Mouse (Mus musculus): ENCODE measurements around the gene Tnrc6c.

Gene Tnrc6c

DNA sequence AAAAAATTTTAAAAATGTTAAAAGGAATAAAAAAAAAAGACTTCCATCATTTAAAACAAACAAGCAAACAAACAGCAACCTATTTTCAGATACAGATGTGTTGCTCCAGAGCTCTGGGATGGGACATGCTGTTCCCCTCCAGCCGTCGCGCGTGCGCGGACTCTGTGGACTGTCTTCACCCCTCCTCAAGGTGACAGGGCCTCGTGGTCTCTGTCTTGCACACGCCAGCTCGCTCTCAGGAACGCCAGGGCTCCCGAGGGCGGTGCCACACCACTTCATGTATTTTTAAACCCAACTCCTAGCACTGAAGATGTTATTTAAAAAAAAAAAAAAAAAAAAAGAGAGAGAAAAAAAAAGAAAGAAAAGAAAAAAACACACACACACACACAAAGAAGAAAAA, 108.2 kb downstream of the Tnrc6c start:
- no peak overlapping the region for H3K4me3 ChIP-seq (replicated peaks; ENCODE audit: low read length)
- TF ChIP-seq CTCF (conservative IDR thresholded peaks at IDR 0.05; ENCODE audit: low read length) (no peak), NANOG (IDR thresholded peaks at IDR 0.05; ENCODE audit: borderline replicate concordance, low read length) (no peak), POU5F1 (IDR thresholded peaks at IDR 0.05; ENCODE audit: borderline replicate concordance, low read length) (no peak)
- no peaks in the 10 kb centered on the region for H3K27me3 ChIP-seq (ENCODE audit: insufficient read depth, low read length)
- H3K9me3 ChIP-seq (ENCODE audit: low read length): no peaks in the 10 kb centered on the region
- peaks cover 84% of the 10 kb centered on the region for H3K36me3 ChIP-seq (ENCODE audit: insufficient read depth, low read length)
- H3K4me1 ChIP-seq (replicated peaks; ENCODE audit: low read depth, low read length): peaks cover 66% of the 10 kb centered on the region

GRCm38 (mm10) chr11:117764319-117764718, 110.2 kb downstream of the Tnrc6c start:
- peaks cover 80% of the 10 kb centered on the region for H3K4me1 ChIP-seq (replicated peaks; ENCODE audit: low read depth, low read length)
- no peaks in the 10 kb centered on the region for H3K27me3 ChIP-seq (ENCODE audit: insufficient read depth, low read length)
- 0 out of 2 replicates have a peak overlapping the region, but pooled peaks have one; percentile 21 for H3K4me3 ChIP-seq (replicated peaks; ENCODE audit: low read length)
- TF ChIP-seq POU5F1 (IDR thresholded peaks at IDR 0.05; ENCODE audit: borderline replicate concordance, low read length): no peak
- no peak for TF ChIP-seq CTCF (conservative IDR thresholded peaks at IDR 0.05; ENCODE audit: low read length)
- no peak for TF ChIP-seq NANOG (IDR thresholded peaks at IDR 0.05; ENCODE audit: borderline replicate concordance, low read length)
- H3K36me3 ChIP-seq (ENCODE audit: insufficient read depth, low read length): peaks cover 84% of the 10 kb centered on the region
- H3K9me3 ChIP-seq (ENCODE audit: low read length): no peaks in the 10 kb centered on the region

GRCm38 (mm10) chr11:117765361-117765760, 111.3 kb downstream of the Tnrc6c start:
- Histone ChIP-seq H3K27me3 (ENCODE audit: insufficient read depth, low read length) (no peaks in the 10 kb centered on the region), H3K36me3 (ENCODE audit: insufficient read depth, low read length) (peaks cover 86% of the 10 kb centered on the region), H3K4me1 (replicated peaks; ENCODE audit: low read depth, low read length) (peaks cover 82% of the 10 kb centered on the region), H3K9me3 (ENCODE audit: low read length) (no peaks in the 10 kb centered on the region), H3K4me3 (replicated peaks; ENCODE audit: low read length) (no peak overlapping the region)
- no peak for TF ChIP-seq POU5F1 (IDR thresholded peaks at IDR 0.05; ENCODE audit: borderline replicate concordance, low read length)
- TF ChIP-seq NANOG (IDR thresholded peaks at IDR 0.05; ENCODE audit: borderline replicate concordance, low read length): no peak
- TF ChIP-seq CTCF (conservative IDR thresholded peaks at IDR 0.05; ENCODE audit: low read length): no peak

DNA sequence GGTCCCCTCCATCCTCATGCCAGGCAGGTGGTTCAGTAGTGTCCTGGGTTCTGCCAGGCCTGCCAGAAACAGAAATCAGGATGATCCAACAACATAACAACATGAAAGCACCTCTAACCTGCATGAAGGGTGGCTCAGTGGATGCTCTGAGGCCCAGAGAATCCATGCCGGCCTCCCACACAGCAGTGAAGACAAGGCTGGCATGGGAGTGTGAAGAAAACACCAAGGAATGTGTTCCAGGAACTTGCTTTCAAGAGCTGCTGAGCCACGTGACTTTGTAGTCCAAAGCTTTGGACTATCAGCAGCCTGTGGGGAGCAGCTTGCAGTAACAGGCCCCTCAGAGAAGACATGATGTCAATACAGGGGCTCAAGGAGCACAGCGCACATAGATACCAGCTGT, 112.2 kb downstream of the Tnrc6c start:
- H3K4me1 ChIP-seq (replicated peaks; ENCODE audit: low read depth, low read length): peaks cover 79% of the 10 kb centered on the region
- no peaks in the 10 kb centered on the region for H3K27me3 ChIP-seq (ENCODE audit: insufficient read depth, low read length)
- TF ChIP-seq POU5F1 (IDR thresholded peaks at IDR 0.05; ENCODE audit: borderline replicate concordance, low read length) (no peak), CTCF (conservative IDR thresholded peaks at IDR 0.05; ENCODE audit: low read length) (no peak), NANOG (IDR thresholded peaks at IDR 0.05; ENCODE audit: borderline replicate concordance, low read length) (no peak)
- no peaks in the 10 kb centered on the region for H3K9me3 ChIP-seq (ENCODE audit: low read length)
- H3K36me3 ChIP-seq (ENCODE audit: insufficient read depth, low read length): peaks cover 88% of the 10 kb centered on the region
- H3K4me3 ChIP-seq (replicated peaks; ENCODE audit: low read length): no peak overlapping the region

DNA sequence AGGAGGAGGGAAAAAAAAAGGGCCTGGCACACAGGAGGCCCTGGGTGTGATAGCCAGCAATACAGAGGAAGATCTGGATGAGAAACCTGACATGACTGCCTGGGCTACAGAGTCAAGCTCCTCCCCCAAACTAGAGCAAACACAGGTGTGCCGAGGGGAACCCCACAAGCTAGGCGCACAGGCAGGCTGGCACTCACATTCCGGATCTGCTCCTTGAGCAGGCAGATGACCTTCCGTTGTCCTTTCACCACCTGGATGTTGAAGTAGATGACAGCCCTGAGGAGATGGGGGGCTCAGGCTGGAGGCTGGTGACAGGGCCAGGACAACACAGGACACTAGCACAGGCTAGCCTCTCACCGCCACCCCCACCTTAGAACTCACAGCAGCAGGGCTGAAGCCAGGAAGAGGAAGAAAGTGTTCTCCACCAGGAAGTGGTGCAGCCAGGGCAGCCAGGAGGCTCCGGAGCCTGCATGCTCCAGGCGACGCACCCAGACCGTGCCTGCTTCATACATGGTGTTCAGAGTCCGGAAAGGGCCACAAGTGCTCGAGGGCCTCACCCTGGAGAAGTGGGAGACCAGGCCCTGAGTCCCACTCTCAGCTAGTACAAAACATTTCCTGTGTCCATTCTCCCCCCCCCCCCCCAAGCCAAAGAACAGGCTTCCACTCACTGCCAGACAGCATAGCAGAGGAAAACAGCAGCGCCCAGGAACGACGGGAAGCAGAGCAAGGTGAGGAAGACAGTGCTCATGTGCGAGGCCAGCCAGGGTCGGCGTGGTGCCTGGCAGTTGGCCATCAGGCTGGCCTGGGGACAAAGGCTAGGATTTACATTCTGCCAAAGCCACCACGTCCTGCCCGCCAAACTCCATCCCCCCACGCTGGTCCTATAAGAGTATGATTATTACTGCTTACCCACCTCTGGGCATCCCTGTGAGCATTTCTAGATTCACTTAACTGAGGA, 114.9 kb downstream of the Tnrc6c start:
- Histone ChIP-seq H3K4me3 (replicated peaks; ENCODE audit: low read length) (no peak overlapping the region), H3K9me3 (ENCODE audit: low read length) (no peaks in the 10 kb centered on the region), H3K4me1 (replicated peaks; ENCODE audit: low read depth, low read length) (peaks cover 64% of the 10 kb centered on the region), H3K36me3 (ENCODE audit: insufficient read depth, low read length) (peaks cover 99% of the 10 kb centered on the region), H3K27me3 (ENCODE audit: insufficient read depth, low read length) (no peaks in the 10 kb centered on the region)
- TF ChIP-seq NANOG (IDR thresholded peaks at IDR 0.05; ENCODE audit: borderline replicate concordance, low read length) (no peak), CTCF (conservative IDR thresholded peaks at IDR 0.05; ENCODE audit: low read length) (no peak), POU5F1 (IDR thresholded peaks at IDR 0.05; ENCODE audit: borderline replicate concordance, low read length) (no peak)

GRCm38 (mm10) chr11:117769683-117770047, 115.6 kb downstream of the Tnrc6c start:
- H3K36me3 ChIP-seq (ENCODE audit: insufficient read depth, low read length): peaks cover 99% of the 10 kb centered on the region
- H3K27me3 ChIP-seq (ENCODE audit: insufficient read depth, low read length): no peaks in the 10 kb centered on the region
- no peak for TF ChIP-seq CTCF (conservative IDR thresholded peaks at IDR 0.05; ENCODE audit: low read length)
- no peak for TF ChIP-seq NANOG (IDR thresholded peaks at IDR 0.05; ENCODE audit: borderline replicate concordance, low read length)
- TF ChIP-seq POU5F1 (IDR thresholded peaks at IDR 0.05; ENCODE audit: borderline replicate concordance, low read length): no peak
- H3K9me3 ChIP-seq (ENCODE audit: low read length): no peaks in the 10 kb centered on the region
- peaks cover 58% of the 10 kb centered on the region for H3K4me1 ChIP-seq (replicated peaks; ENCODE audit: low read depth, low read length)
- no peak overlapping the region for H3K4me3 ChIP-seq (replicated peaks; ENCODE audit: low read length)

GRCm38 (mm10) chr11:117770407-117770806, 116.3 kb downstream of the Tnrc6c start:
- TF ChIP-seq POU5F1 (IDR thresholded peaks at IDR 0.05; ENCODE audit: borderline replicate concordance, low read length) (no peak), CTCF (conservative IDR thresholded peaks at IDR 0.05; ENCODE audit: low read length) (no peak), NANOG (IDR thresholded peaks at IDR 0.05; ENCODE audit: borderline replicate concordance, low read length) (no peak)
- no peaks in the 10 kb centered on the region for H3K27me3 ChIP-seq (ENCODE audit: insufficient read depth, low read length)
- H3K36me3 ChIP-seq (ENCODE audit: insufficient read depth, low read length): peaks cover 99% of the 10 kb centered on the region
- no peaks in the 10 kb centered on the region for H3K9me3 ChIP-seq (ENCODE audit: low read length)
- H3K4me3 ChIP-seq (replicated peaks; ENCODE audit: low read length): no peak overlapping the region
- H3K4me1 ChIP-seq (replicated peaks; ENCODE audit: low read depth, low read length): peaks cover 50% of the 10 kb centered on the region

GRCm38 (mm10) chr11:117772352-117772751, 118.3 kb downstream of the Tnrc6c start:
- Histone ChIP-seq H3K36me3 (ENCODE audit: insufficient read depth, low read length) (peaks cover 100% of the 10 kb centered on the region), H3K9me3 (ENCODE audit: low read length) (no peaks in the 10 kb centered on the region), H3K4me1 (replicated peaks; ENCODE audit: low read depth, low read length) (peaks cover 41% of the 10 kb centered on the region), H3K27me3 (ENCODE audit: insufficient read depth, low read length) (no peaks in the 10 kb centered on the region), H3K4me3 (replicated peaks; ENCODE audit: low read length) (no peak overlapping the region)
- TF ChIP-seq CTCF (conservative IDR thresholded peaks at IDR 0.05; ENCODE audit: low read length) (no peak), POU5F1 (IDR thresholded peaks at IDR 0.05; ENCODE audit: borderline replicate concordance, low read length) (no peak), NANOG (IDR thresholded peaks at IDR 0.05; ENCODE audit: borderline replicate concordance, low read length) (no peak)
